Mouse (Mus musculus) retina, embryonic 14.5 days (tissue): Measurements from ENCODE around the gene Wipf2.
"Not testable (repeated sequence)": the region's sequence is repeated elsewhere in the genome, so short reads cannot be mapped to it uniquely, and the experiment has no call there.

ENCODE experiments used
- DNase-seq: peaks from one replicate; pipeline ENCODE4 v3.0.0-alpha.2; 2015; ENCODE audit warnings: low spot score

Wipf2 gene

DNA sequence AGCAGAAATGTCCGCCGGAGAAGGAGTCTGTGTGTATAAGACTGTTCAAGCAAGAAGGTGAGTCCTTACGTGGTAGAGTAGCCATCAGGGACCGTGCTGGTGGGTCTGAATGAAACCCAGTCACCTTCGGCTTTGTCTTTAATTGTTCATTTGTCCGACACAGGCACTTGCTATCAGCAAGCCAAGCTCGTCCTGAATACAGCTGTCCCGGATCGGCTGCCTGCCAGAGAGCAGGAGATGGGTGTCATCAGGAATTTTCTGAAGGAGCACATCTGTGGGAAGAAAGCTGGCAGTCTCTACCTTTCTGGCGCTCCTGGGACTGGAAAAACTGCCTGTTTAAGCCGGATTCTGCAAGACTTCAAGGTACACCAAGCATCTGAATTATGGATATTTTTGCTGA lies 47.0 kb downstream of the Wipf2 start:
- no peak for DNase-seq

DNA sequence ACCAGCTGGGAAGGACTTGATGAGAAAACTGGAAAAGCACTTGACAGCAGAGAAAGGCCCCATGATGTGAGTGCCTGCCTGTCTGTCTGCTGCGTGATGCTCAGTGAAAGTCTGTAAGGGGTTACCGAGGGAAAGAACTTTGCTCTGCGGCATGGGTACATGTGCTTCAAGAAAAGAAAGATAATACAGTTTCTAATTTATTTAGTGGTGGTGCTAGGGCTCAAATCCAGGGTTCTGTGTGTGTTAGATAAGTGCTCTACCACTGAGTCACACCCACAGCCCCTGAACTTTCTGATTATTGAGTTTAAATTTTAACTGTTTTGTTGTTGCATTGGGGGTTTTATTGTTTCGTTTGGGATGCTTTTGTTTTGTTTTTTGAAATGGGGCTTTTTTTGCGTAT lies 48.1 kb downstream of the Wipf2 start:
- no peak for DNase-seq

DNA sequence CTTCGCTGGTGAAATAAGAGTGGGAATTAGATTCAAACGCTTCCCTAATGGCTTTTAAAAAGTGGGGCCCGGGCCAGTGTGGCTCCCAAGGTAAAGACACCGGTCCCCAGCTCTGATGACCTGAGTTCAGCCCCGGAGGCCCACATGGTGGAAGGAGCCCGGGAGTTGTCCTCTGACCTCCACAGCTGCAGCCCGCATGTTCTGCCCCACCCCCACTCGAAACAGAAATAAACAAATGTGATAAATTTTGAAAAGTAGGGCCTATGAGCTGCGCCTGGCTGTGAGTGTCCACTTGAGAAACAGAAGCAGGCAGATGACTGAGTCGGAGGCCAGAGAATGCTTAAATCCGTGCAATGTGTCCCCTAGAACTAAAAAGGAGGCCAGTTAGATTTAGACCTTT lies 50.8 kb downstream of the Wipf2 start:
- no peak for DNase-seq

DNA sequence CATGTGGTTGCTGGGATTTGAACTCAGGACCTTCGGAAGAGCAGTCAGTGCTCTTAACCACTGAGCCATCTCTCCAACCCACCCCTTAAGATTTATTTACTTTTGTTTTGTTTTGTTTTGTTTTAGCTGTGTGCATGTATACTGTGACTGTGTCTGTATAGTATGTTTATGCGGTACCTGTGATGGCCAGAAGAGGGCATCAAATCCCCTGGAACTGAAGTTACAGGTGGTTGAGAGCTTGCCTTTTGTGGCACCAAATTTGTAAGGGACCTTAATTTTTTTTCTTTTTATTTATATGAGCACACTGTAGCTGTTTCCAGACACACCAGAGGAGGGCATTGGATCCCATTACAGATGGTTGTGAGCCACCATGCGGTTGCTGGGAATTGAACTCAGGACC lies 52.9 kb downstream of the Wipf2 start:
- not testable (repeated sequence) for DNase-seq

DNA sequence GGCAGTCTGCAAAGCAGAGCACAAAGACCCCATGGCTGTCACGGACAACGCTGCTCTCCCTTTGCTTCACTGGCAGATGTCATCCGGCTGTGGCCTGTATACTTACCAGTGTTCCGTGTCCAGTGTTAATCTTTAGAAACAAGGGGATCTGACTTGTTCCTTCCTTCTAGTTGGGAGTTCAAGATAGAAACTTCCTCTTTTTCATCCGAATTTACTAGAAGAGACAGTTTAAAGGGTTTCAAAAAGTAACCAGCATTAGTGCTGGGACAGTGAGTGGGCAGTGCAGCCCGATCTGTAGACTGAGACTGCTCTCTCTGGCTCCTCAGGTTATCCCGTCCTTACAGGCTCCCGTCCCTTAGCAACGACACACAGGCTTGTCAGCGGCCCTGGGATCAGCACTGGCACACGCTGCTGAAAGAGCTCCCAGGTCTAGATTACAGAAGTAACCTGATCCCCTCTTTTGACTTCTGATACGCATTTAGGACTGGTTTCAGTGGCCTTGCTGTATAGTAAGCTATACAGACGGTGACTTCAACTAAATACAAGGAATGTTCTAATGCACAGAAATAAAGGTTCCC lies 54.1 kb downstream of the Wipf2 start:
- DNase-seq: no peak

DNA sequence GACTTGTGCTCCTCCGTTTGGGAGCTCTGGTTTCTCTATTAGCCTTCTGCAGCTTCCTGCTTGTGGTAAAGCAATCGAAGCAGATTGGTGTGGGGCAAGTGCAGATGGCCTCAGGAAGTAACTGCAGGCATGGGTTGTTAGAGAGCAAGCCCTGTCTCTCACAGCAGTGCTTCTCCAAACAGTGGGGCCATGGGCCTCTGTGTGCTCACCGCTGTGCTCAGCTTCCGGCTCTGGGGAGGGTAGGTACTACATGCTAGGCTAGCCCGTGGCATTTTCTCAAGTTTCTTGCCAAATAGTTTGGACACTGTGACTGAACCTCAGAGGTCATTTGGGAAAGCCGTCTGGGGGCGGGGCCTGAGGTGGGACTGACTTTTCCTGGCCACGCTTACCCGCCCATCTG lies 54.8 kb downstream of the Wipf2 start:
- DNase-seq: no peak

DNA sequence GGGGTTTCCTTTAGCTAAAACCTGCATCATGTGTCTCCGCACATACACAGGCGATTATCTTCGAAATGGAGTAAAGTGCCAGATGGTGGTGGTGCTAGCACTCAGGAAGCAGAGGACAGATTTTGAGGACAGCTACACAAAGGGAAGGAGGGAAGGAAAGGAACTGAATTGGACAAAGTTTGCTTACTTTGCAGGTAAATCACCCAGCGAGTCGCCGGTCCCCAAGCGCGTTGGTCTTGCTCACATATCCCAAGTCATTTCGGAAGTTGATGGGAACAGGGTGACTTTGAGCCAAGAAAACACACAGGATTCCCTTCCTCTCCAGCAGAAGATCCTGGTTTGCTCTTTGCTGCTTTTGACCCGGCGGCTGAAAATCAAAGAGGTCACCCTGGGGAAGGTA lies 55.6 kb downstream of the Wipf2 start:
- DNase-seq: no peak

DNA sequence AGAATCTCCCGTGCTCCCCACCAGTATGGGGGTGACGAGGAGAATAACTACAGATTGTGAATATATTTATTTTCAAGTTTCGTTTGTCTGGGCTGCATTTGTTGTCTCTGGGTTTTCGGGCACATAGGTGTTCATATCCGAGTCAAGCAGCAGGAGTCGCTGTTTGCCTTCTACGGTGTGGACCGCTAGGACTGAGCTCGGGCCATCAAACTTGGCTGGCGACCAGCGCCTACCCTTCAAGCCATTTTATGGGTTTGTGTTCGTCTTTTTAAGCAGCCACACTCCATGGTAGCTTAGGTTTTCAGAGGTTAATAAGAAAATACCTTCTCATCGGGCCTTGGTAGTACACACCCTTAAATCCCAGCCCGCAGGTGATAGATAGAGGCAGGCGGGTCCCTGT lies 58.4 kb downstream of the Wipf2 start:
- peak; percentile 77 for DNase-seq

DNA sequence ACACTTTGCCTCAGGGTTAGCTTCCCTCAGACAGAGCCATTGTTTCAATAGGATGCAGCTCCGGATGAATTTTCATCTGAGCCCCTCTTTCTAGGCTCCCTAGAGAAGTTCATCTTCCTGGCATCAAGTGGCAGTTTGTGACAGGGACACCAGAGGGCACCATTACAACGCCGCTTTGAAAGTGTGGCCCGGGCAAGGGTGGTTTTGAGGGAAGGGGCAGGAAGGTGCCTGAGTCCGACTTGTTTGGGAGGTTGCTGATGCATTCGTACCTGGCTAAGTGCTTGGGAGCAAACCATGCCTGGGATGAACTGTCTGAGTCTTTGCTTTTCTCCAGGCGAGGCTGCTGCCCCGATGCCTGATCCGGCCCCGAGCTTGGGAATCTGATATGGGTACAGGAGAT lies 58.9 kb downstream of the Wipf2 start:
- DNase-seq: peak; percentile 88

DNA sequence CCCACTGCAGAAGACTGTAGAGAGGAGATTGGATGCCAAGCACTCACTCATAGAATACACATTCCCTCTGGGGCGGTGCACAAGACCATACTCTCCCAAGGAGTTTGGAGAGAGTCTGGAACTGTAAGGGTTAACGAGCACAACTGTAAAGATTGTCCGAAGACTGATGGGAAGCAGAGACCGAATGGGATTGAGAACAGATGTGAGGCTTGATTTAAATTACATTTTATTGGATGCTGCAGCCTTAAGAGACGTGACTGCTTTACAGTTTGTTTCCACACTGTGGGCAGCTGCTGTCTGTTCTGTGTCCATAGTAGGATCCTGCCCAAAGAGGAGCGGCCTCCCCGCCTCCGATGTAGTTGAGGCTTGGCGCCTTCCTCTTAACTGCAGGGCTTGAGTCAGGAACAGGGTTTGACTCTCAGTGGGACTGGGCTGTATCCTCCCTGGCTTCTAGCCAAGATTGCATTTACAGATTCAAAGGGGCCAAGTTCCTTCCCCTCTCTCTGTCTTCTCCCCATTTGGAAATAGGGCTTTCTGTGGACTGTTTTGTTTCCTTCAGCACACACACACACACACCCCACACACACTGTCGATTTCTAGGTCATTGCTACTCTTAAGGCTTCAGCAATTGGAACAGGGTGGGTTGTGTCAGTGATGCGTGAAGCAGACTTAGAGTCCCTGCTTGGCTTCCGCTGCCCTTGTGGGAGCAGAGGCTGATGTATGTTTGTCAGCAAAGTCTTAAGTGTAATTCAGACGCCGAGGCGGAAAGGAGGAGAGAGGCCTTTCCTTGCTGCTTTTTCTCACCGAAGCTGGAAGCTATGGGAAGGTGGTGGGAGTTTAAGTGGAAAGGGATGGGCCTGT lies 59.6 kb downstream of the Wipf2 start:
- DNase-seq: not testable (repeated sequence)

DNA sequence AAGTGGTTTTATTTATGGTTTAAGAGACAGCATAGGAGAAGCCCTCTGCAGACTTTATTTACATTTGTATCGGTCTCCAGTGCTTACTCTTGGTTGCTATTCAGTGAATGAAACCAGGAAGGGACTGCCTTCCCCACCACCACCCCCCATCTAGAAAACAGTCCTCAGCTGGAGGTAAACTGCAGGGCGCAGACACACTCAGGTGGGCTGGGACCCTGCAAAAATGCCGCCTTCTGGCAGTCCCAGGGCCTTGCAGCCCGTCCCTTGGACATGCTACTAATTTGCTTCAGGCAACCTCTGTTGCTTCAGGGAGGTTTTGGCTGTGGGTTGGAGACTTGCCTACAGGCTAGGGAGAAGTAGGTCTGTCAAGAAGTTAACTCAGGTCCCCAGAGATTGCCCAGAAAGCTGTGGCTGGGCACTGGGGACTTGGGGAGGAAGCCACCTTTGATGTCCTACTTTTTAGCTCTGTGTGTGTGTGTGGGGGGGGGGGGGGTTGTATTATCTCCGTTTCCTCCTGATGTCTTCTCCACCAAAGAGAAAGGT lies 61.3 kb downstream of the Wipf2 start:
- no peak for DNase-seq

DNA sequence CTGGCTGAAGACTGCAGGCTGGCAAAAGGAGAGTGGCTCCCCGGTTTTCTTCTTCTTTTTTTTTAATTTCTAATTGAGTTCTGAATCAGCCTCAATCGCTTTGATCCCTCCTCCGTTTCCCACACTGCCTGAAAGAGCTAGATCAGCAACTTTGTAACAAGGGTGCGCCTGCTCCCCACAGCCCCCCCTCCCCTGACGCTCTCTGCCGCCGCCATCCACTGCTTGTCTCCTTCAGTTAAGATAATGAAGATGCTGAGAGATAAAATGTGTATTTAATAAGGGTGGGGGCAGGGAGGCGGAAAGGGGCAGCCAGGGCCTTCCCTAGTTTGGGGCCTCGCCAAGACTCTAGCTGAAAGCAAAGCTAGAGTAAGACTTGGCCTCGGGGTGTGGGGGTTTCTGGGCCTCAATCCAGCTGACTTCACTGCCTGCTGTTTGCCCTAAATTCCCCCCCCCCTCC lies 61.9 kb downstream of the Wipf2 start:
- DNase-seq: peak; percentile 82

DNA sequence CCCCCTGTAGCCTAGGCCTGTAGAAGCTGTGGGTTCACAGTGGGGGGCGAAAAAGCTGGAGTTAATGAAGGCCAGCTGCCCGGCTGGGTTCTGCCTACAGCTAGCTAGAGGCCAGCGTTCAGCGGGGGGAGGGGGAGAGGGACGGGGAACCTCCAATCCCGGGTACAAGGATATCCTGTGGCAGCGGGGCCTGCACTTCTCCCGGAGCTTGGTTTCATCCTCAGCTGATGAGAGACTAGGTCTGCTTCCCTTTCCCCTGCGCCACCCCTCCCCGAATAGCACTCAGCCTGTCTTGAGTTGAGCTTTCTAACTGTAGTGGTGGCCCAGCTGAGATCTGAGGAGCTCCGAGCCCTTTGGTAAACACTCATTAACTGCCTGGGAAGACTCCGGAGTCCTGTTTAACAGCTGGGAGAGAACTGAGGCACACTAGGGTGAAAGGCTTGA lies 62.5 kb downstream of the Wipf2 start:
- peak; percentile 90 for DNase-seq

DNA sequence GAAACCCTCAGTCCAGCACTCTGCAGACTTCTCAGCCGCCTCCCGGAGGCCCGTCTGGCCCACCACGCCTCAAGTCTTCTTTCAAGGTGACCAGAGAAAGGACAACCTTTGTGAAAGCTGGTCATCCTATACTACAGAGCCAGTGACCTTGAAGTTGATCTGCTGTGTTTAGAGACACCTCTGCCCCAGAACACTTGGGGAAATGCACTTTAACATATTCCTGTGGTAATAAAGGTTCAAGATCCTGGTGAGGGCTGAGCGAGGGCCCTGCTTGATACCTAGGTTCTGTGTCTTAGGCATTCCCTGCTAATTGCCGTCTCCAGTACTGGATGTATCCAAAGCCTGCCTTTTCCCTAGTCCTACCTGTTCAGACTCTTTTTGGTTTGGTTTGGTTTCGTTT lies 63.1 kb downstream of the Wipf2 start:
- DNase-seq: no peak

DNA sequence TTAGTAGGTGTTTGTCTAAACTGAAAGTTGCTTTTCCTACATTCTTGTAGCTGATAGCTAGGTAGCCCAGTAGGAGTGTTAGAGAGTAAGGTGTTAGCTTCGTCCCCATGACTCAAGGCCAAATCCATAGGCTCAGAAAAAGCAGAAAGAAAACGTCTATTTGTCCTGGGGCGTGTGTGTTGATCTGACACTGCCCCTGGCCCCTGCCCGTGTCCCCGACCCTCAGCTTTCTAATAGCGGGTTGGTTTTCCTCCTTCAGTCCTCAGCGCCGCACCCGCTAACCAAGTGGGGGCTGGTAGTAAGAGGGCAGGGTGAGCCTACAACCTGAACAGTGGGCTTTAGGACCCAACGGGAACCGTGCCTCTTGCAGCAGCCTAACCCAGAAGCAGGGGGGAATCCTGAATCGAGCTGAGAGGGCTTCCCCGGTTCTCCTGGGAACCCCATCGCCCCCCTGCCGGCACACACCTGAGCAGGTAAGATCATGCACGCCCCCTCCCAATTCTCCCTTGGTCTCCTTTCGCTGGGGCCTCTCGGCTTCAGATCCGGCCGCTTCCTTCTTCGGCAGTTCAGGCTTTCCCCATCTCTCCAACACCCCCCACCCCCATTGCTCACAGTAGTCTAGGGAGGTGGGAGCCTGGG lies 64.1 kb downstream of the Wipf2 start, which contains the start of gene Rara:
Gene Rara (plus strand): TSS at position 381 of the 639 bp plus-strand sequence.
- no peak for DNase-seq

DNA sequence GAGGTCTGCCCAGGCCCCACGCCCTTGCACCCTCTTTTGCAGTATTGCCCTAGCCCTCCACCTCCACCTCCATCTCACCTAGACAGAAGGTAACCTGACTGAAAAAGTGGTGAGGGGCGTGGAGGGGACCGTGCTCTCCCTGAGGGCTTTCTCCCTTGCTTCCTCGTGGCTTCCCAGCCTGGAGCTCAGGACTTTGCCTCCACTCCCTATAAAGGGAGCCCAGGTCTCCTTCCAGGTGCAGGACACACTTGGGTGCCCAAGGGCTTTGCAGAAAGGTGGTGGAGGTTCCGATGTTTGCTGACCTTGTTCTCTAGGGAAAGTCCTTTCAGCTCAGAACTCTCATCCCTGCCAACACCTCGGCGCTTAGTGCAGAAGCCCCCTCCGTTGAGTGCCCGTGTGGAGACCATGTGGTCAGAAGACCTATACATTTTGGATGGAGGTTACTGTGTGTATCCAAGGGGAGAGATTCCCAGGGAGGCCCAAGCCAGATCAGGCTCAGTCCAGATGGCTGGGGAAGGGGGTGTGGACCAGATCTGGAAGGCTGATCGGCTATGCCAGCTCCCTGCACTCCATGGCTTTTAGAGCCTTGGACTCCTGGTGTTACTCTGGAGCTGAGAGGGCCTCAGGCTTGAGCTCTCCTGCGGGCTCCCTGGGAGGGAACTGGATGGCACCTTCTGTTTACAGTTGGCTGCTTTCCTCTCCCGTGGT lies 64.9 kb downstream of the Wipf2 start:
- DNase-seq: no peak

DNA sequence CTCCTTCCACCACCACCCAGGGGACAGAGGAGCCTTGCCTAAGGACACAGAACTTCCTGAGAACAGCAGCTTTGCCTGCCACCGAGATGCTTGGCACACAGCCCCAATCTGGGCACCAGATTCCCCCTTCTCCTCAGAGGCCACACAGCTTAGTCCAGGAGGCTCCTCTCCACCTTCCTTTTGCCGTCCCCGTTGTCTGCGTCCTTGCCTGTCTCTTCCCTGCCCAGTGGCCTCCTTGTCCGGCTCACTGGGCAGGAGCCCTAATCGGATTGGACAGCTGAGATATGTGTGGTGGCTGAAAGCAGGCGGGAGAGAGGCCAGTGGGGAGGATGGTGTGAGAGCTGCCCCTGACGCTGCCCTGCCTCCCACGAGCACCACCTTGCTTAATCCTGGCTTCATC lies 66.1 kb downstream of the Wipf2 start:
- DNase-seq: peak; percentile 88

DNA sequence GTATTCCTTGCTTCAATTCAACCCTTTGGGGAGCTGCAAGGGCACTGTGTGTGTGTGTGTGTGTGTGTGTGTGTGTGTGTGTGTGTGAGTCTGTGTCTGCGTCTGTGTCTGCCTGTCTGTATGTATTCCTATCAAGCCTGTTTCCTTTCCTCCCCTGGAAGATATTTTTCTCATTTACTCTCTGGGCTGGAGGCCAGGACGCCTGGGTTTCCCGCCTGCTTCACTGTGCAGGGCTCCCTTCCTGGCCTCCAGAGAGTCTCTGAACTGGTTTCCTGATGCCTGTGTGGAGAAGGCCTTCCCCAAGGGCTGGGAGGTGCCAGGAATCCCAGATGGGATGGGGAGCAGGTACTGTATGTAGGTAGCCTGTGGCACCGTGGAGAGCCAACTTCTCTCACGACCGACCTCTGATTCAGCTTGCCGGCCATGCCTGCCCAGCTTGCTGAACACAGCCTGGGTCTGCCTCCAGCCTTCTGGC lies 66.7 kb downstream of the Wipf2 start:
- DNase-seq: no peak

DNA sequence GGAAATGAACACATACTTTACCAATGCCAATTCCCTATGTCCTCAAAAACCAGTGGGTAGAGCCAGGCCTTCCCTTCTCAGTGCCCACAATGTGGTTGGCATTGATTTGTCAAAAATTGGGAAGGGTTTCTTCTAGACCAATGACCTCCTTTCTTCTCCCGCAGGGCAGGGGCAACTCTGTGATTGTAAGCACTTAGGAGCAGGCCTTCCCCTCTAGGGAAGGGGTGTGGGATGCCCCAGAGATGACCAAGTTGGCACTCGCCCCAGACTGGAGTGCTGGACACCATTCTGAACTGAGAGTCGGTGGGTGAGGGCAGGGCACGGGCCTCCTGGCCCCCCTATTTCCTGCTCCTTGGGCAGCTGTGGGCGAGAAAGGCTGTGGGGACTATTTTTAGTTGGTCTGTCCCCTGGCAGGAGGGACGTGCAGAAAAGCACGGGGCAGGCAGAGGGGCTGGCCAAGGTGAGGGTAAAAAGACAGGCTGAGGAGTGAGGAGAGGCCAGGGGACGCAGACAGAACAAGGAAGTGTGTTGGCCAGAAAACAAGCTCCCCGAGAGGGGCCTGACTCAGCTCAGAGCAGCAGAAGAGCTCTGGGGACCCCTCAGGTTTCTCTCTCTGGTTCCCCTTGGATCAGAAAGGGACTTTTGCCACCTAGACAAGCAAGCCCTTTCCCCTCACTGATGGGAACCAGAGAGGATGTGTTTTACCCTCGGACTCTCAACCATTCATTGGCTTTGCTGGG lies 67.5 kb downstream of the Wipf2 start:
- DNase-seq: no peak

DNA sequence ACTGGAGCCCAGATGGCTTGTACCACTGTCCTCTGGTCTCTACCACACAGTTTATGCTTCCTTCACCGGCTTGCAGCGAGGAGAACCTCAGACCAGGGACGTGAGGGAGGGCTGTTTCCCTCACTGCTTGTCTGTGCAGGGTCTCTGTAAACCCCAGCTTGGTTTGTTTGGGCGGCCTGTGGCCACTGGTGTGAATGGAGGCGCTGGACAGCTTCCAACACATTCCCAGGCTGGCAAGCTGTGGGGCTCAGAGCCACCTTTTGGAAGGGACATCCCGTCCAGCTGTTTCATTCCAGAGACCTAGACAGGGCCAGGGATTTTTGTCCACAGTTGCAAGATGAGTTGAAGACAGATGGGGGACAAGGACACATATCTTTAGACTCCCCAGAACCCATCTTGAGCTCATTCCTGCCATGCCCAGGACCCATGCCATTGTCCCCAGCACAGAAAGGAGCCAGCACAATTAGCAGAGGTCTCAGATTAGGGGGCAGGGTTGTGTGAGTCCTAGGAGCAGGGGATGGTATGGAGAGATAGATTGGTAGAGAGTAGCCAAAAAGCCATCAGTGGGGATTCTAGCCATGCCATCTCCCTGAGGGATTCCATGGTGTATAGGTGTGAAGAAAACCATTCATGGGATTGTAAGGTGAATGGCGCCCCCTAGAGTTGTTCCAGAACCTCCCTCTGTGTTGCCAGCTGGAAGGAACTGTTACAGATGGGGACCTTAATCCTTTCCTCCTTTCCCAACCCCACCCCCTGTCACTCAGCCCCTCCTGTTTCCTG lies 68.3 kb downstream of the Wipf2 start:
- no peak for DNase-seq
